Mouse (Mus musculus) myocyte (in vitro differentiated cells): ENCODE results near the gene Gm20388.

ENCODE experiments used
- E2F4 ChIP-seq: IDR thresholded peaks from one replicate; pipeline ENCODE4 v1.6.1; 2011; ENCODE audit warnings: mild to moderate bottlenecking, control low read depth, moderate library complexity; ENCODE audit not compliant: insufficient read depth
- POLR2A ChIP-seq: IDR thresholded peaks from one replicate; pipeline ENCODE4 v1.6.1; 2011; ENCODE audit warnings: low read depth, mild to moderate bottlenecking, control low read depth, moderate library complexity; ENCODE audit not compliant: insufficient read length
- POLR2AphosphoS2 ChIP-seq: IDR thresholded peaks from one replicate; pipeline ENCODE4 v1.6.1; 2011; ENCODE audit warnings: low read depth, control low read depth; ENCODE audit not compliant: insufficient read length
- REST ChIP-seq: IDR thresholded peaks from one replicate; pipeline ENCODE4 v1.6.1; 2011; ENCODE audit warnings: mild to moderate bottlenecking, control low read depth, moderate library complexity; ENCODE audit not compliant: insufficient read depth, insufficient read length

DNA sequence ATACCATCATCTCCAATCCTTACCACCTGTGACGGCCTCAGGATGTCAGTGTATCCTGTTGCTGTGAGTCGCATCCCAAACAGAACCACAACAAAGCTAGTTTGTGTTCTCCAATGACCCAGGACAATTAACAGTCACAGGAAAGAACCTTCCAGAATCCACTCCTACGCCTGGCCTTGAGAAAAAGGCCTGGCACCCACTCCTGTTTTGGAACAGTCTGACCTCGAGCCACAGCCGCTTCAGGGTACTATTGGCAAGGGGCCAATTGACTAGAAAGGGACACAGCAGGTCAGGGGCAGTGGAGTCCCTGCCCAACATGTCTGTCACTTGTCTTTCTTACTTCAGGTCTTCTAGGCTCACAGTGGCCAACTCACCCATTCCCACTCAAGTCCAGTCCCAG lies 1982.2 kb downstream of the Gm20388 start:
- TF ChIP-seq E2F4 (no peak), POLR2AphosphoS2 (no peak), POLR2A (no peak), REST (no peak)
